Mouse (Mus musculus) embryonic facial prominence, embryonic 10.5 days (tissue): ENCODE results near the gene Mrpl54. TPM values are rescaled to one million over a fixed set of nuclear protein-coding genes. Genes with fewer than 3 reads are reported as not detected.

Experiments
- microRNA-seq: library from miRNA; unstranded; fragments of <30 nt; microRNA quantifications from one replicate; pipeline ENCODE4, GENCODE M21; 2017
- polyA plus RNA-seq: library from polyadenylated mRNA; unstranded; fragments of >200 nt; fragmentation: Nextera tagmentation; extraction: Ambion mirVana; gene quantifications from 2 replicates; pipeline ENCODE4 v1.2.1, GENCODE M21; 2016

Gene Mrpl54
- polyA plus RNA-seq, 1 experiment from 2014 or later, result 223 TPM

Small RNA genes within 50 kb of the gene (microRNA-seq; reads per million reads assigned to microRNA genes)
- 11.9 reads per million, percentile 22 among the genes with 10 or more reads in this experiment for gene Mir3057

Other genes with a start within 250 kb of the Mrpl54 start
- gene Diras1, start 241.3 kb downstream of the Mrpl54 start, polyA plus RNA-seq, result 1.4 and 1.9 TPM in 2 replicates
- 14.0 and 16.9 TPM in 2 replicates for gene Slc39a3, start 229.5 kb downstream of the Mrpl54 start, polyA plus RNA-seq
- gene Sgta, start 206.8 kb downstream of the Mrpl54 start, polyA plus RNA-seq, result 289 and 290 TPM in 2 replicates
- gene Thop1, start 196.9 kb downstream of the Mrpl54 start, polyA plus RNA-seq, result 102 and 109 TPM in 2 replicates
- gene Creb3l3, start 168.1 kb downstream of the Mrpl54 start, polyA plus RNA-seq, result 0.60 TPM in 1 of 2 replicates, not detected in the other
- 222 and 225 TPM in 2 replicates for gene Map2k2, start 161.0 kb downstream of the Mrpl54 start, polyA plus RNA-seq
- gene Zbtb7a, start 131.7 kb downstream of the Mrpl54 start, polyA plus RNA-seq, result 10.4 and 11.7 TPM in 2 replicates
- gene Pias4, start 99.0 kb downstream of the Mrpl54 start, polyA plus RNA-seq, result 62.2 and 66.3 TPM in 2 replicates
- 564 and 572 TPM in 2 replicates for gene Eef2, start 90.3 kb downstream of the Mrpl54 start, polyA plus RNA-seq
- 51.5 and 53.2 TPM in 2 replicates for gene Dapk3, start 83.9 kb downstream of the Mrpl54 start, polyA plus RNA-seq
- not detected in 2 replicates for gene 4930442H23Rik, start 83.1 kb downstream of the Mrpl54 start, polyA plus RNA-seq
- gene Nmrk2, start 64.9 kb downstream of the Mrpl54 start, polyA plus RNA-seq, result not detected in 2 replicates
- 2.5 and 3.6 TPM in 2 replicates for gene Atcay, start 36.1 kb downstream of the Mrpl54 start, polyA plus RNA-seq
- 3.5 and 4.6 TPM in 2 replicates for gene Zfr2, start 33.8 kb downstream of the Mrpl54 start, polyA plus RNA-seq
- gene Matk, start 14.0 kb downstream of the Mrpl54 start, polyA plus RNA-seq, result 3.6 and 3.7 TPM in 2 replicates
- 57.2 and 57.5 TPM in 2 replicates for gene Apba3, start within 50 bp of the Mrpl54 start, polyA plus RNA-seq
- 8.9 and 9.0 TPM in 2 replicates for gene Tjp3, start 24.6 kb upstream of the Mrpl54 start, polyA plus RNA-seq
- 72.2 and 72.4 TPM in 2 replicates for gene Pip5k1c, start 26.0 kb upstream of the Mrpl54 start, polyA plus RNA-seq
- gene Cactin, start 54.2 kb upstream of the Mrpl54 start, polyA plus RNA-seq, result 52.3 and 54.3 TPM in 2 replicates
- 3.1 and 3.6 TPM in 2 replicates for gene Tbxa2r, start 61.8 kb upstream of the Mrpl54 start, polyA plus RNA-seq
- gene Gipc3, start 76.3 kb upstream of the Mrpl54 start, polyA plus RNA-seq, result not detected in 2 replicates
- gene Hmg20b, start 83.5 kb upstream of the Mrpl54 start, polyA plus RNA-seq, result 114 and 122 TPM in 2 replicates
- 7.8 and 8.3 TPM in 2 replicates for gene Mfsd12, start 90.6 kb upstream of the Mrpl54 start, polyA plus RNA-seq
- 0.47 and 0.76 TPM in 2 replicates for gene 4930404N11Rik, start 98.9 kb upstream of the Mrpl54 start, polyA plus RNA-seq
- gene Fzr1, start 111.6 kb upstream of the Mrpl54 start, polyA plus RNA-seq, result 134 and 142 TPM in 2 replicates
- gene Dohh, start 117.5 kb upstream of the Mrpl54 start, polyA plus RNA-seq, result 105 and 109 TPM in 2 replicates
- 2.7 TPM in 2 replicates for gene Gm48551, start 117.5 kb upstream of the Mrpl54 start, polyA plus RNA-seq
- 1.8 and 3.1 TPM in 2 replicates for gene Gm48552, start 122.1 kb upstream of the Mrpl54 start, polyA plus RNA-seq
- 2.0 and 2.8 TPM in 2 replicates for gene Smim24, start 126.1 kb upstream of the Mrpl54 start, polyA plus RNA-seq
- 12.5 and 20.2 TPM in 2 replicates for gene Nfic, start 188.7 kb upstream of the Mrpl54 start, polyA plus RNA-seq
- 1.2 and 2.3 TPM in 2 replicates for gene Celf5, start 215.8 kb upstream of the Mrpl54 start, polyA plus RNA-seq
- gene Ncln, start 229.5 kb upstream of the Mrpl54 start, polyA plus RNA-seq, result 85.2 and 94.3 TPM in 2 replicates
- gene S1pr4, start 233.2 kb upstream of the Mrpl54 start, polyA plus RNA-seq, result 0.28 and 0.51 TPM in 2 replicates